Mouse (Mus musculus): Measurements from ENCODE around the gene Alpl.

The Alpl gene

DNA sequence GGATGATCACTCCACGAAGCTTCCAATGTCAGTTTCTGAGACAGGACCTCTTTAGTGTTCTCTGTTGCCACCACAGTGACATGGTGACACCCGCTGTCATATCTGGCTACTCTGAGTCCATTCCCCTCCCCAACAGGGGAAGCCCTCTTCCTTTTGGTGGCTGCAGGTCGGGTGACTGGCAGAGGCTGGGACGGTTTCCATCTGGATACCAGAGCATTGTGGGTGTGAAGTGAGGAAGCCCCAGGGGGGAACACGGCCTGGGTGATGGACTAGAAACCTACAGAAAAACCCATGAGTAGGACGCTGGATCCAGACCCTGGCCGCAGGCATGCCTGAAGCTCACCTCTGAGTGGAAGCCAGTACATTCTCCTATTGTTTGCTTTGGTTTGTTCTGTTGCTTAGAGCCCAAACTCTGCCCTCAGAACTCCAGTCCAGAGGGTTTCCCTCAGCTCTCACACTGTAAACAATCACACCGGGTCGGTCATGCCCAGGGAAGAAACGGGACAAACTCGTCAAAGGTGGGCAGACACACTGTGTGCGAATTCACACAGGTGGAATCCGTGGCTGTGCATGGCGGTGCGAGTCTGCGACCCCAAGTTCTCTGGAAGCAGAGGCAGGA is 23.6 kb downstream of the Alpl start:
- in situ Hi-C loops (cut with MboI; ENCODE audit: low sequenced_read_pairs): no loop called here

DNA sequence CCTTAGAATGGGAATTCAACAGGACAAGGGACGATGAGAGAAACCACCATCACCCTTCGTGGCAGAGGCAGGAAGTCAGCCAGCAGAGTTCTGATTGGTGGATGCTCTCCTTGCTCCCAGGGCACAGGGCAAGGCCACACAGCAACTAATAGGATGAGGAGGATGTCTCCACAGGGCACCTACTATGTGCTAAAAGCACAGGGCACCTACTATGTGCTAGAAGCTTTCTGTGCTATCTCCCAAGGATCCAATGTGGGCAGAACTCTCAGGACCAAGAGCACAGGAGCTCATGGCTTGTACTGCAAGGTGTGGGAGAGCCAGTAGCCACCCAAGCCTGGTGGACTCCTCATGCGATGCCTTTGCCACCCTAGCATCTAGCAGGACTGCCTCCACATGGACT is 24.4 kb downstream of the Alpl start:
- in situ Hi-C loops (cut with MboI; ENCODE audit: low sequenced_read_pairs): no loop called here

DNA sequence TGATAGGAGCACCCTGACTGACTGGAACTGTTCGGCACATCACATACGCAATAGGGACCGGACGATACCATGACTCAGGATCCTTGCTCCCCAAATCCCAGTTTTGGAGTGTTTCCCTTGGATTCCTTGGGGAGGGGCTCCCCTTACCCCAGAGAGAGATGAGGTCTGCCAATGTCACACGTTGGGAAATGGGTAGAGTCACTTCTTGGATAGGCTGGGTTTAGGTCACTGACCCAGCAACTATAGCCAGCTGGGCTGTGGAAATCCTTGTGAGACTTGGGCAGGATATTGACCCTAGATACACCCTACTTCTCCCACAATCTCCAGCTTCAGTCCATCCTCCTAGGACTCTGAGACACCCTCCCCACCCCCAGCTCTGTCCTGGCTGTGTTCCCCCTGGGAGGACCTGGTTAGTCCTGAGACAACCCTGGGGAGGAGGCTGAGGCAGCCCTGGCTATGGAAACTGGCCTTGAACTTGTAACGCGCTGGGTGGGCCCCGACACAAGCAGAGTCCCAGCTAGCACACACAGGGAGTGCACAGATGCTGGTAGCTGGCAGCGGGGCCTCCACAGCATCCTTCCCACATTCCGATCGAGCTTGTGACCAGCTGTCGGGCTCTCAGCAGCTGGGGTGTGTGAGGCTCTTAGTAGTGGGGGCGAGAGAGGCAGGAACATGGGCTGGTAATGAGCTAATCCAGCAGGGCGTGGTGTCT is 25.1 kb downstream of the Alpl start:
- in situ Hi-C loops (cut with MboI; ENCODE audit: low sequenced_read_pairs): no loop called here

DNA sequence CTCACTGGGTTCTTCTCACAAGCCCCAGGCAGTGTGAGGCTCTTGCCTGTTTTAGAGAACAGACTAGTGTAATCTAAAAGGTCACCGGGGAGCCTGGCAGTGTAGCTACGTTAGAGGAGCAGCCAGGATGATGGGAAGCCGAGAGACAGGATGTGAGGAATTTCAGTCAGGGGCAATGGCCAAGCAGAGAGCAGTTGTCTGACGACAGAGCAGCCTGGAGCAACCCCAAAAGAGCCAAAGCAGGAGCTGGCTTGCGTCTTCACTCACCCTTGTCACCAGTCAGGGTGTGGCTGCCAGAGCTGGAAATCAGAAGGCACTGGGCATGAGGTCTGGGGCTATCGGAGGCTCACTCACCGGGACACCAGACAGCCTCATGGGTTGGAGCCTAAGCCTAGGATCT is 26.5 kb downstream of the Alpl start:
- in situ Hi-C loops (cut with MboI; ENCODE audit: low sequenced_read_pairs): no loop called here

DNA sequence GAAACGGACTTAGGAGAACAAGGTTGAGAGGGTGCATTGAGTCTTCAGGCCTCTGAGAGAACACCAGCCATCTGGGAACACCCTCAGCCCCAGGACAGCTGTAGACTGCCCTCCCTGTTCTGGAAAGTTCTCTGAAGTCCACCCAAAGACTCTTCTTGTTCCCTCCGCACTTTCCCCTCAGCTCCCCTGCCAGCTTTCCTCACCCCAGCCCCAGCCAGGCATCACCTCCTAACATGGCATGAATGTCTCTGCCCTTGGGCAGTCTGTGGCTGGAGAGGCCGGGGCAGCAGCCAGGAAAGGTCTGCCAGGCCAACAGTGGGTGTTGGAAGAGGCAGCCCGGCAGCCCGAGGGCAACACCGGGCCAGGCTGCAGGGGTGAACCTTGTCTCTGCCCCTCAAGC is 27.4 kb downstream of the Alpl start:
- in situ Hi-C loops (cut with MboI; ENCODE audit: low sequenced_read_pairs): no loop called here

DNA sequence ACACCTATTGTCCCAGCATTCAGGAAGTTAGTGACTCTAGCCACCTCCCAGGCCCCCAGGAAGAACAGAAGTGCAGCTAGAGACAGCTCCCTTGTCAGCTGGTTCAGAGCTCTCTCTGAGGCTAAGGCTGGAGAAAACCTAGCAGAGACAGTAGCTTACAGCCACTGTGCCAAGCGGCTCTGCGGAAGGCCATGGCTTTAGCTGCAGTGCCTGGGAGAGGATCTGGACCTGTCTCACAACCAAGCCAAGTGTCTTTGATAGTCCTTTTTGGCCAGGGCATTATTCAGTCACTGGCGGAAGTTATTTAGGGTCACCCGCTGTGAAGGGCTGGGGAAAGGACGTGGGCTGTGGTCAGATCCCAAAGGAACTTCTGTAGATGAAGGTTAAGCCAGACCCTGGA is 27.8 kb downstream of the Alpl start:
- in situ Hi-C loops (cut with MboI; ENCODE audit: low sequenced_read_pairs): no loop called here

DNA sequence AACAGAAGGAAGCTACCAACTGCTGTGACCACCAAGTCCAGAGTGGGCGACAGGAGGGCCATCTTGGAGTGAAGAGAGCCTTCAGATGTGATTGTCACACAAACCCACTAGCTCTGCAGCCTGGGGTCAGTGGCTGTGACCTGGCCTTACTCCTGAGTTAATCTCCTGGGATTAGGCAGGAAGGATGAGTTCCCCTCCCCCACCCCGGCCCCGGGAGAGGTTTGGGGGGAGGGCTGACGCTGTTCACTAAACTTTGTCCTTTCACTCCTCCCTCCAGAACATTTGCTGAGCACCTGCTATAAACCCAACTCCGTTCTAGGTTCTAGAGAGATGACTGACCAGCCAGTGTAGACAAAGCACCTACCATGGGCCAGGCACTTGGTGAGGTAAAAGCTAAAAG is 29.8 kb downstream of the Alpl start:
- in situ Hi-C loops (cut with MboI; ENCODE audit: low sequenced_read_pairs): no loop called here

DNA sequence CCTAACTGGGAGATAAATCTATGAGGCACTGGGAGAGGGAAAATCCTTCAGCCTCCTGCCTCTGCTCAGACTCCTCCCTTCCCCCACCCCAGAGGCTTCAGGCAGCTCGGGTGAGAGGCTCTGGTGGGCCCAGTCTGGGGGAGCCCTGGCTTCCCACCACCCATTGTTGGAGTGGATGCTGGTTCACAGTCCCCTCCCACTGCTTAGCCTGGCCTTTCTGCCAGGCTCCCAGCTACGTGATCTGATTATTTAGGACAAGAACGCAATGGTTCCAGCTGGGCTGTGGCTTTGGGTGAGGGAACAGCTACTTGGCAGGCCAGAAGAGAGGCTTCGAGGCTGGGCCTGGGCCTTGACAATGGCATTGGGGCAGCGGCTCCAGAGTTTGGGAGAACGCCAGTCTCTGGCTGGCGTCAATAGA is 30.6 kb downstream of the Alpl start:
- in situ Hi-C loops (cut with MboI; ENCODE audit: low sequenced_read_pairs): no loop called here

DNA sequence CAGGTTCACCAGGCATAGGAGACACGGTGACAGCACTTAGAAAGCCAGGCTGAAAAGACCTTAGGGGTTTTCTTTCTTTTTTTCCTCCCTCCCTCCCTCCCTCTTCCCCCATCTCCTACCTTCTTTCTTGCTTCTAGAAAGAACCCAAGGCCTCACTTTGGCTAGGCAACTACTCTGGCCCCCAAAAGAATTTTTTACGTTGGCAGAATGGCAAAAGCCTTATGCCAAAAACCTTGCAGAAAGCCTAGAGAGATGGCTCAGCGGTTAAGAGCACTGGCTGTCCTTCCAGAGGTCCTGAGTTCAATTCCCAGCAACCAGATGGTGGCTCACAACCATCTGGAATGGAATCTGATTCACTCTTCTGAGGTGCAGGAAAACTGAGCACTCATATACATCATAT is 31.6 kb downstream of the Alpl start:
- in situ Hi-C loops (cut with MboI; ENCODE audit: low sequenced_read_pairs): no loop called here

DNA sequence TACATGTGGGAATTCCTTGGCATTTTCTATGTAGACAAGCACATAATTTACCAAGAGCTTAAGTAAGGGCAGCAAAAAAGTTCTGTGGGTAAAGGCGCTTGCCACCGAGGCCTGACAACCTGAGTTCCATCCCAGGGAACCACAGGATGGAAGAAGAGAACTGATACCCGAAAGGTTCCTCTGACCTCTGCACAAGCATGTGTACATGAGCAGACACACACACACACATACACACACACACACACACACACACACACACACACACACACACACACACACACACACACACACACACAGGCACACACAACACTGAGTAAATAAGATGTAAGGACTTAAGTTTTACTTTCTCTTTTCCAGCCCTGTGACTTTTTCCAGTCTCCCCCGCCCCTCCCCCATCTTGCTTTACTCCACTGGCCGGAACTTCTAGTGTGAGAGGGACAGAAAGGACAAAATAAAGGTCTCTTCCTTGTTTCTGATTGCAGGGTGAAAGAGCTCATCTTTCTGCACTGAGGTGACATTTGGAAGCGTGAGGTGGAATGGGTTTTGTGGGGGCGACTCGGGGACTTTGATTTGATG is 32.2 kb downstream of the Alpl start:
- in situ Hi-C loops (cut with MboI; ENCODE audit: low sequenced_read_pairs): no loop called here

DNA sequence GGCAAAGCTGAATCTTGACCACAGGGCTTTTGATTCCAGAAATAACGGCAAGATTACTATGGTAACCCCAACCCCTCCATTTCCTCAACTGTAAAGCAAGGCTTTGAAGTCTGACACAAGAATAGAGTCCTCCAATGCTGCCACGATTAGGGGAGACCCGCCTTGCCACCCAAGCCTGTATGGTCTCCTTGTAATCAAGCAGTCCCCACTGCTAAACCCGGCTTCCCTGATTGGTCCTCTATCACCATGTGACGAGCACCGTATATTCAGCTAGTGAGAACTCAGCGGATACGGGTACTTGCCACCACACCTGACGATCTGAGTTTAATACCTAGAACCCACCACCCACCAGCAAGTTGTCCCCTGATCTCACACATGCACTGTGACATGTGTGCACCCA is 33.3 kb downstream of the Alpl start:
- in situ Hi-C loops (cut with MboI; ENCODE audit: low sequenced_read_pairs): no loop called here

DNA sequence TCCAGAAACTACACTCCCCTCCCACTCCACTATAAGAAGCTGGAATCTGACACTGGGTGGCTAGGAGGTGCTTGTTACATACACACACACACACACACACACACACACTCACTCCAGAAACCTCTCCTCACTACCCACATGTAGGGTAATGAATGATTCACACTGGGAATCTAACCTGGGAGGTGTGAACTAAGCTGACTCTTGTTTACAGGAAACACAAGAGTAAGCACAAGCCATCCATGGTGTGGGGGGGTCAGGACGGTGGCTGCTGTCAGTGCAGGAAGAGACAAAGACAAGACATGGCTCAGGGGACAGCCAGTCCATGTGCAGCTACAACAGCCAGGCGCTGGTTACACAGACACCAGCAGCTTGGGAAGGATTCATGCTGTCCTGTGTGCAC is 41.7 kb downstream of the Alpl start:
- in situ Hi-C loops (cut with MboI; ENCODE audit: low sequenced_read_pairs): no loop called here

DNA sequence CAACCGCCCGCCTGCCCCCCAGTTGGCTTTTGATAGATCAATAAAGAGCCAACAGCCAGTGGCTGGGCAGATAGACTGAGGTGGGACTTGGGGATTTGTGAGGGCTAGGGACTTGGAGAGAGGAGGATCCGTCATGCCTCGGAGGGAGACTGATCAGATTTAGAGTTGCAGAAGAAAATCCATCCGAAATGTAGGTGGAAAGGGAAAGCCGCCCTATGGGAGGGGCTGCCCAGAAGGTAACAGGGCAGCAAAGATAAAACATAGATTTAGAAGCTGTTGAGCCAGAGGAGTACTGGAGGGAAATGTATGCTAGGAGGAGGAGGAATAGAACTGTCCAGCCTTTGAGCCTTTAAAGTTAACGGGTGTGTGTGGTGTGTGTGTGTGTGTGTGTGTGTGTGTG is 43.0 kb downstream of the Alpl start:
- in situ Hi-C loops (cut with MboI; ENCODE audit: low sequenced_read_pairs): no loop called here

DNA sequence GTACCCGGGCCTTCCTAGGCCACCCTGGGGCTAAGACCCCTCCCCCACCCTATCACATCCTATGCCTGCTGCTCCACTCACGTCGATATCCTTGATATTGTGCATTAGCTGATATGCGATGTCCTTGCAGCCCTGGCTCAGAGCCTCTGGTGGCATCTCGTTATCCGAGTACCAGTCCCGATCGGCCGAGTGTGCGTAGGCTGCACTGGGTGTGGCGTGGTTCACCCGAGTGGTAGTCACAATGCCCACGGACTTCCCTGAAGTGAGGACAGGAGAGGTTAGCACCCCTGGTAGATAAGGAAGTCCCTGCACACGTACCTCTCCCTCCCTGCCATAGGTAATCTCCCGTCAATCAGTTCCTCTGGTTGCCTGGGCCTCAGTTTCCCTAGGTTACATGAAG is 43.7 kb downstream of the Alpl start:
- in situ Hi-C loops (cut with MboI; ENCODE audit: low sequenced_read_pairs): no loop called here

DNA sequence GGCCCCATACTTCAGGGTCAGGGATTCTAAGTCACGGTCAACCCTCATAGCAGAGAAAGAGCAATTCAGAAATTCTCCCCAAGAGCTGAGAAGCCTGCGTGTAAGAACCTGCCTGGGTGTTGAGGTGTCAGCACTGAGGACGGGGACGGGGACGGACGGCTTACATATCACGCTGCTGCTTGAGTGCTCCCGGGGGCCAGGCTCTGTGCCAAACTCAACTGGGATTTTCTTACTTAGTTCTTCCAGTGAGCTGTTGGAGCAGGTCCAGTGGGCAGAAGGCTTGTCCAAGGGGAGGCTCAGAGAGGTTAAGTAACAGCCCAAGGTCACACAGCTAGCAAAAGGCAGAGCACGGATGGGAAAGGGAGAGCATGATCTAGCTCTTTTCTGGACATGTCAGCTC is 44.5 kb downstream of the Alpl start:
- in situ Hi-C loops (cut with MboI; ENCODE audit: low sequenced_read_pairs): no loop called here

DNA sequence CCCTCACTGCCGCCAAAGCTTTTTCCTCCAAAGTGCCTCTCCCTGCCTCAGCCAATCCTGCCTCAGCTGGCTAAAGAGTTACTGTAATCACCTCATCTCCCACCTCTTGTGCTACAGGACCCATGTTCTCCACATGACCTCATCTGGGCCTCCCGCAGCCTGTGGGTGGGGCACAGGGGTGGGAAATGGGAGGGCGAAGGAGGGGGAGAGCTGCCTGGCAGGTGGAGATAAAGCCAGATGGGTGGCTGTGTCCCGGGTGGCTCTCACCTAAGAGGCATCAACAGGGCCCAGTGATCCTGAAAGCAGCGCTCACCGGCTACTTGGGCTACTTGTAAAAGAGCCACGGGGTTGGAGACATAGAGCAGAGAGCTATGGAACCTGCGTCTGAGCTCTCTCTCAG is 44.9 kb downstream of the Alpl start:
- in situ Hi-C loops (cut with MboI; ENCODE audit: low sequenced_read_pairs): no loop called here

DNA sequence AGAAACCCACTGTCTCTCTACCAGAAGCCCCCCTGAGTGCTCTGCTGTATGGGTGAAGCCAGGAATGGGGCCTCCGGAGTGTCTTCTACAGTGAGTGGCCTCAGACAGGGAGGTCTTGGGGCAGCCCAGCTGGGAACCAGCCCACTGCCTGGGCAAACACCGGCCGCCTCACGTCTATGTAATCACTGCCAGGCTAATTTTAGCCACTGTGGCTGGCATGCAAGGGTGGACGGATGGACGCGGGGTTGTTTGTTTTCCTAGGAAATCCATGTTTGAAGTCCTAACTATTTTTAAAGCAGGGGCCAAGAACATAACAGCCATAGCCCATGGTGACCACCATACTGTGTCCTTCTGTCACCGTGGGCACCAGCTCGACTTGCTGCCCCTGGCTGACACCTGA is 46.1 kb downstream of the Alpl start:
- in situ Hi-C loops (cut with MboI; ENCODE audit: low sequenced_read_pairs): no loop called here

DNA sequence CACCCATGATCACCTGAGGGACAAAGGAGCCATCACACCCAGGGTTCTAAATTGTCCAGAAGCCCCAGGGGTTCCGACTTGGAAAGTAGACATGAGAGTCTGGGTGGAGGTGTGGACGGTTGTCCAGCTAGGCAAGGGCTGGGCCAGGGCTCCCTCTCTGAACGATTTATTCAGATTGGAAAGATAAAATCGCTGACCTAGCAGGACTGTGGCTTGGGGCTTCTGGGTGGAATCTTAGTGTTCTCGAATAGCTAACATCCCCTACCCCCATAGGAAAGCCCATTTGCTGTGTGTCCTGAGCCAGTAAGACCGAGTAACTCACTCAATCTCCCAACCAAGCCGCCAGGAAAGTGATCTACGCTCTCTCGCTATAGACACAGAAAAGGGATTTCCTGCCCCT is 46.5 kb downstream of the Alpl start:
- in situ Hi-C loops (cut with MboI; ENCODE audit: low sequenced_read_pairs): loop anchor here (10.0 kb wide), 1 partner anchor 55 kb away; no protein-coding TSS in a partner anchor

DNA sequence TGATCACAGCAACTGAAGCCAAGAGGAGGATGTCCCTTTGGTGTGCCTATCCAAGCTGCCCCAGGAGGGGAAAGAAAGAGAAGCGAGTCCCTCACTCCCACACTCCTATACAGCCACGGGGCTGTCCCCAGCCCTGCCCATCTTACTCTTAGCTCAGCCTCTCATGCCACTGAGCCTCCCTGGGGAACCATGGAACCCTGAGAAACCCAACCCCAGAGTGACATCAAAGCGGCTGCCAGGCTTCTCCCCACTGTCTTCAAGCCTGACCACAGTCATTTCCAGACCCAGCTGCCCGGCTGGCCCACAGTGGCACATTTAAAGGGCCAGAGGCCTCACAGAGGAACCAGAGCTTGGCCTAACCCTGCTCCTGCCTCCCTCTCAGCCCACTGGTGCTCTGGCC is 47.5 kb downstream of the Alpl start:
- in situ Hi-C loops (cut with MboI; ENCODE audit: low sequenced_read_pairs): loop anchor here (10.0 kb wide), 1 partner anchor 56 kb away; no protein-coding TSS in a partner anchor

DNA sequence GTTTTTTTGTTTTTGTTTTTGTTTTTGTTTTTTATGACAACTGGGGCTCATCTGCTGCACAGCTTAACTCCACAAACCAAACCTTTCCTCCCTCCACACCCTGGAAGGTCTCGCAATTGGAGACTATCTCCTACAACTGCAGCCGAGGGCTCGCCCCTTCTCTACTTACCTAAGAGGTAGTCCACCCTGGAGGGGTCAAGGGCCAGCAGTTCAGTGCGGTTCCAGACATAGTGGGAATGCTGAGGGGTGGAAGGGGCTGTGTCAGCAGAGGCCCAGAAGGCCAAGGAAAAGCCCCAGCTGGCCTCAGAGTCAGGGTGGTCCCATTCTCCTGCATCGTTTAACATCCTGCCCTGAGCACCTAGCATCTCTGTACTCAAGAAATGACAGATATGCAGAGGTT is 48.6 kb downstream of the Alpl start:
- in situ Hi-C loops (cut with MboI; ENCODE audit: low sequenced_read_pairs): loop anchor here (10.0 kb wide), 1 partner anchor 57 kb away; no protein-coding TSS in a partner anchor

DNA sequence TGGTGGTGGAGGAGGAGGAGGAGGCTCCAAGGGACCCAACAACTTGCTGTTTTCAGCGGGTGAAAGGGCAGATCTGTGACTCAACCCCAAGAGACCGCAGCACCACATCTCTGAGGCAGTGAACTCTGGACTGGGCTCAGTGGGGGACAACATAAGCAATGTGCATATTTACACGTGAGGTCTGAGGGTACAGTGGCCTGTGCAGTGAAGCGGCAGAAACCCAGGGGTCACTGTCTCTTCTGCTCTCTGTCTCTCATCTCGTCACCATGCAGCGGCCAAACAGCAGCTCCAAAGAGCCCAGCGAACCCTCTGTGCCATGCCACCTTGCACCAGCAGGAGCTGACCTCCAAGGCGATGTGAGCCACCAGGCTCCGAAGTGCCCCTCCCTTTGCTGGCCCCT is 49.1 kb downstream of the Alpl start:
- in situ Hi-C loops (cut with MboI; ENCODE audit: low sequenced_read_pairs): loop anchor here (10.0 kb wide), 1 partner anchor 58 kb away; no protein-coding TSS in a partner anchor

DNA sequence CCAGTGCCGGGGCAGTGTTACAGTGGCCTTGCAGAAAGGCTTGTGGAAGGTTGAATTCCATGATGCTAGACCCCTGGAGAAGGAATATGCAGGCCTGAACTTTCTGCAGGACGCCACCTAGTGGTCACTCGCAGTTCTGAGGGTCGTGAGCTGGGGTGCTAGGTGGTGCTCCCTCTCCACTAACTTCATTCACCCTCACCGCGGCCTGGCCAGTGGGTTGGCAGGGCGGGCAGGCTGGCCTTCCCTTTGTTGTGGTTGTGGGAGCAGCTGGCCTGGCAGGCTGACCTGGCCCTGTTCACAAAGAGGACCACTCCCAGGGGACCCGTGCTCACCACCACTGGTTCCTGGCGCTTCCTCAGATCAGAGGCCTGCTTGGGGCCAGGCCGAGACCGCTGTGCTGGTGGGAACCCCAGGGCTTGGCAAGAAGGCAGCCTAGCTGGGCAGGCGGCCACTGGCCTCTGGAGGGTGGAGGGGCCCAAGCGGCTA is 51.7 kb downstream of the Alpl start:
- in situ Hi-C loops (cut with MboI; ENCODE audit: low sequenced_read_pairs): loop anchor here (10.0 kb wide), 1 partner anchor 60 kb away; no protein-coding TSS in a partner anchor

Data from CH12F3 (cell line).